Mouse (Mus musculus): ENCODE measurements around the gene Npy4r. TPM values are rescaled to one million over a fixed set of nuclear protein-coding genes. Genes with fewer than 3 reads are reported as not detected.

The Npy4r gene
- total and polyA plus RNA-seq, 2 experiments from 2014 or later = 0.08 TPM; not detected in 1

DNA sequence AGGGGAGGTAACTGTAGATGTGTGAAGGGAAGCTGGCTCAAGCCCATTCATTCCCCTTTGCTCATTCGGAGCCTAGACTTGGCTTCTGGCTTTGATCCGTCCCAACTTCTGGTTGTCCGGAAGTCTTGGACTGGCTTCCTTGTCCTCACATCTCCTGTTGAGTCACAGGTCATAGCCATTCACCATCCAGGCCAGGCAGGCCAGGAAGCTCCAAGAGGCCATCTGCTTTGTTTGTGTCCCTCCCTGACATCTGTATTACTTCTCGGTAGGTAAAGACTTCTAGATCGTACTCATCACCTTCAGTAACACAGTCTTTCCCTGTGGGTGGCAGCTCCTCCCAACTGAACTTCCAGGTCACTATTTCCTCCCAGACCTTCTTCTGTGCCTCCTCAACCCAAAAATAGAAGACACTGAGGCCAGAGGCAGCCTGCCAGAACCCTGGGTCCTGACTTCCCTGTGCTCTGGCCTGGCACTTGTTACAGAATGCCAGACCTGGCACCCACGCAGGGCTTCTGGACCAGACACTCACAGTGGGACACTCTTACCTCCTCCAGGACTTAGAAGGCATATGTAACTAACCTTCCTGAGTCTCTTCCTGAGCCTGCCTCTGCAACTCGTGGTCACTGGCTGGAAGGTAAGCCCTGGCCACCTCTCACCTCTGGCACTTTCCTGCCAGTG is 33.1 kb downstream of the Npy4r start:
- Histone ChIP-seq H3K27me3 (ENCODE audit: control insufficient read depth, insufficient read depth, low read length) (no peaks in the 10 kb centered on the region), H3K9ac (replicated peaks; ENCODE audit: low read depth, low read length) (no peak overlapping the region), H3K4me3 (ENCODE audit: low read depth, low read length) (no peak overlapping the region), H3K9me3 (replicated peaks; ENCODE audit: control insufficient read depth, low read length) (no peaks in the 10 kb centered on the region), H3K4me2 (ENCODE audit: low read depth, low read length) (no peak overlapping the region), H3K27ac (ENCODE audit: low read depth) (no peak overlapping the region), H3K4me1 (ENCODE audit: control insufficient read depth, insufficient read depth) (peaks cover 19% of the 10 kb centered on the region), H3K36me3 (replicated peaks; ENCODE audit: control insufficient read depth, insufficient read depth, low read length) (no peaks in the 10 kb centered on the region)
- DNase-seq (ENCODE audit: low spot score) (no peak), ATAC-seq (ENCODE audit: insufficient read depth, low read depth) (no peak)
- WGBS = 46% methylated on average over 7 of the region's 7 CpGs
- TF ChIP-seq CTCF (IDR thresholded peaks at IDR 0.05; ENCODE audit: low read depth) (no peak), EP300 (IDR thresholded peaks at IDR 0.05; ENCODE audit: low read depth) (no peak)

DNA sequence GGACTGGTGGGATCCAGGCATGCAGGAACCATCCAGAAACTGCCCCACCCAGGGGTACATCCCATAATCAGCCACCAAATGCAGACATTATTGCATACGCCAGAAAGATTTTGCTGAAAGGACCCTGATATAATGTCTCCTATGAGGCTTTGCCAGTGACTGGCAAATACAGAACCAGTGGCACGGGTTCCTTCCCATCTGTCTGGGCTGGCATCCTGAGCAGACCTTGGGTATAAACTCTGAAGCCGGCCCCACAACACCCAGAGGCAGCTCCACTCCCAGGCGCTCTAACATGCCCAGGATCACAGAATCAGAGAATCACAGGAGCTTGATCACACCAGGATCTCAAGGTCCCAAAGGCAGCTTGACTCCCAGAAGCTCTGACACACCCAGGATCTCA is 38.0 kb downstream of the Npy4r start:
- TF ChIP-seq CTCF (IDR thresholded peaks at IDR 0.05; ENCODE audit: low read depth) (no peak), EP300 (IDR thresholded peaks at IDR 0.05; ENCODE audit: low read depth) (no peak)
- Histone ChIP-seq H3K27me3 (ENCODE audit: control insufficient read depth, insufficient read depth, low read length) (no peaks in the 10 kb centered on the region), H3K4me2 (ENCODE audit: low read depth, low read length) (no peak overlapping the region), H3K9me3 (replicated peaks; ENCODE audit: control insufficient read depth, low read length) (no peaks in the 10 kb centered on the region), H3K9ac (replicated peaks; ENCODE audit: low read depth, low read length) (no peak overlapping the region), H3K4me3 (ENCODE audit: low read depth, low read length) (no peak overlapping the region), H3K36me3 (replicated peaks; ENCODE audit: control insufficient read depth, insufficient read depth, low read length) (no peaks in the 10 kb centered on the region), H3K4me1 (ENCODE audit: control insufficient read depth, insufficient read depth) (peaks cover 2% of the 10 kb centered on the region; the same call in 1 of the 2 replicates), H3K27ac (ENCODE audit: low read depth) (no peak overlapping the region)
- DNase-seq (ENCODE audit: low spot score) (no peak), ATAC-seq (ENCODE audit: insufficient read depth, low read depth) (no peak)
- whole genome bisulfite sequencing = 81% methylated on average over 4 of the region's 4 CpGs

- Histone ChIP-seq H3K4me2 (ENCODE audit: low read depth, low read length) (no peak overlapping the region), H3K27me3 (ENCODE audit: control insufficient read depth, insufficient read depth, low read length) (no peaks in the 10 kb centered on the region), H3K4me1 (ENCODE audit: control insufficient read depth, insufficient read depth) (no peaks in the 10 kb centered on the region), H3K9ac (replicated peaks; ENCODE audit: low read depth, low read length) (no peak overlapping the region), H3K4me3 (ENCODE audit: low read depth, low read length) (no peak overlapping the region), H3K36me3 (replicated peaks; ENCODE audit: control insufficient read depth, insufficient read depth, low read length) (no peaks in the 10 kb centered on the region), H3K27ac (ENCODE audit: low read depth) (no peak overlapping the region), H3K9me3 (replicated peaks; ENCODE audit: control insufficient read depth, low read length) (no peaks in the 10 kb centered on the region)
- DNase-seq (ENCODE audit: low spot score) (no peak), ATAC-seq (ENCODE audit: insufficient read depth, low read depth) (no peak)
- WGBS = 64% methylated on average over 4 of the region's 4 CpGs
- TF ChIP-seq CTCF (IDR thresholded peaks at IDR 0.05; ENCODE audit: low read depth) = no peak
- TF ChIP-seq EP300 (IDR thresholded peaks at IDR 0.05; ENCODE audit: low read depth) = no peak
Measured at GRCm38 (mm10) chr14:34107594-34107993, 44.7 kb downstream of the Npy4r start.

DNA sequence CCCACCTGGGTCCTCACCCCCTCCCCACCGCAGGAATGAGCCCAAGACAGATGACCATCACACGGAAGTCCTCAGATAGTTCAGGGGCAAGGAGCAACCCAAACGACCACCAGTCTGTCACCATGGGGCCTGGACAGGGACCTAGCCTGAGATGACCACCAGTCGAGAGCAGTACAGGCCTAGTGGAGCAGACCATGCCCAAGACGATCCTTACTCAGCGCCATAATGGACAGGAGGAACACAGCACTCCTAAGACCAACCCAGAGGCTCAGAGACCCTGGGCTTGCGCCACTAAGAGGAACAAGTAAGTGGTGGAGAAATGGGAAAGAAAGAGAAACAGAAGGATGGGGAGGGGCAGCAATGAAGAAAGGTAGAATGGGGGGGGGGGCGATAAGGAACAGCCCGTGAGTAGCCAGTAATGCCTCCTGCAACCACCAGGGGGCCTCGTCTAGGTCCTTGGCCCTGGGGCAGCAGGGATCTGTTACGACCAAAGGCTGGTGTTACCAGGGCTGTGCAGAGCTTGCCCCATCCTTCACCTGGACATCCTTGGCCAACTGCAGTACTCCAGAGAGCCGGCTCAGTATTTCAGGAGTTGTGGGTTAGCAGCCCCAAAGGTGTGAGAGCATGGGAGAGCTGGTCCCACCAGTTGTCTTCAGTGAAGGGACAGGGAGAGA is 45.8 kb downstream of the Npy4r start:
- no peak; the same call in 1 of the 2 replicates for ATAC-seq (ENCODE audit: insufficient read depth, low read depth)
- H3K9ac ChIP-seq (replicated peaks; ENCODE audit: low read depth, low read length) = no peak overlapping the region
- H3K27ac ChIP-seq (ENCODE audit: low read depth) = no peak overlapping the region
- no peak overlapping the region for H3K4me3 ChIP-seq (ENCODE audit: low read depth, low read length)
- no peaks in the 10 kb centered on the region for H3K9me3 ChIP-seq (replicated peaks; ENCODE audit: control insufficient read depth, low read length)
- no peaks in the 10 kb centered on the region for H3K36me3 ChIP-seq (replicated peaks; ENCODE audit: control insufficient read depth, insufficient read depth, low read length)
- H3K4me2 ChIP-seq (ENCODE audit: low read depth, low read length) = no peak overlapping the region
- WGBS = 56% methylated on average over 11 of the region's 12 CpGs
- no peaks in the 10 kb centered on the region for H3K4me1 ChIP-seq (ENCODE audit: control insufficient read depth, insufficient read depth)
- TF ChIP-seq CTCF (IDR thresholded peaks at IDR 0.05; ENCODE audit: low read depth) (peak; percentile 58), EP300 (IDR thresholded peaks at IDR 0.05; ENCODE audit: low read depth) (no peak)
- H3K27me3 ChIP-seq (ENCODE audit: control insufficient read depth, insufficient read depth, low read length) = no peaks in the 10 kb centered on the region
- DNase-seq (ENCODE audit: low spot score) = no peak

- Histone ChIP-seq H3K27ac (ENCODE audit: low read depth) (no peak overlapping the region), H3K4me2 (ENCODE audit: low read depth, low read length) (no peak overlapping the region), H3K9me3 (replicated peaks; ENCODE audit: control insufficient read depth, low read length) (no peaks in the 10 kb centered on the region), H3K4me3 (ENCODE audit: low read depth, low read length) (no peak overlapping the region), H3K27me3 (ENCODE audit: control insufficient read depth, insufficient read depth, low read length) (no peaks in the 10 kb centered on the region), H3K9ac (replicated peaks; ENCODE audit: low read depth, low read length) (no peak overlapping the region), H3K36me3 (replicated peaks; ENCODE audit: control insufficient read depth, insufficient read depth, low read length) (no peaks in the 10 kb centered on the region), H3K4me1 (ENCODE audit: control insufficient read depth, insufficient read depth) (no peaks in the 10 kb centered on the region)
- 22% methylated on average over 8 of the region's 8 CpGs for WGBS
- ATAC-seq (ENCODE audit: insufficient read depth, low read depth) (peak; percentile 66), DNase-seq (ENCODE audit: low spot score) (peak; percentile 66)
- TF ChIP-seq CTCF (IDR thresholded peaks at IDR 0.05; ENCODE audit: low read depth) (peak; percentile 73), EP300 (IDR thresholded peaks at IDR 0.05; ENCODE audit: low read depth) (no peak)
Measured at GRCm38 (mm10) chr14:34104892-34105291, 47.4 kb downstream of the Npy4r start.

All from heart, postnatal 0 days (tissue).